Mouse (Mus musculus): Measurements from ENCODE around the gene Azin2. TPM values are rescaled to one million over a fixed set of nuclear protein-coding genes. Genes with fewer than 3 reads are reported as not detected.
A peak's percentile ranks its signal among the peaks of the same experiment; 100 is the strongest.

Gene Azin2
- polyA plus RNA-seq, 1 experiment from 2014 or later, result 20.3 TPM

DNA sequence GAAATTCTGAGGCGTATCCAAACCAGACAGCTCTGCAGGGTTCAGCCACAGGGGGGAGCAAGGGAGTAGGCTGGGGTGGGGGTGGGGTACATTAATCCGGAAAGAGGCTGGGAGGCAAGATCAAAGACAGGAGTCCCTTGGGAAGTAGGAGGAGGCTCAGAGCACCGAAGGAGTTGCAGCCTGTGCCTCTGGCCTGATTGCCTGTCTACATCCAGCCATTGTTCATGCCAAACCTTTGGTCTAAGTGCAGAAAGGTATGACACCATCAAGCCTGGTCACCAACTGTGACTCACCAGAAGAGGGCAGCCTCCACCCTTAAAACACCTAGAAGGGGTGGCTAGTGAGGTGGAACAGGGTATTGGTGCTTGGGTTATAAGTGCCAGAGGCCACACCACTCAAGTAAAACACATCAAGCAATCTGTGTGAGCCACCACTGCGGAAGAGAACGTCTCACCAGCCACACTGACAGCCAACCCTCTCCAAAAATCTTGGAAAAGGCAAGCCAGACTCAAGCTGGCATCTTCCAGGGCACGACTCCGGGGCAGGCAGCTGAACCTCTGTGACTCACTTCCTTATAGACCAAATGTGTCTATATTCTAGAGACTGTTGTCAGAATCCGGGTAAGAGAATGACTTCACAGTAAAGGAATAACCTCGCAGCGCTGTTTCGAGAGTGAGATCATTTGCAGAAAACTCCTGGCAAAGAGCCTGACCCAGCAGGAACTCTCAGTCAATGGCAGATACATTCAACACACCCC lies 4.9 kb downstream of the Azin2 start:
- ATAC-seq (replicated peaks; ENCODE audit: low FRiP score), result peak; percentile 33; the same call in 1 of the 2 replicates
- peak overlapping the region; percentile 43 for H3K27ac ChIP-seq

DNA sequence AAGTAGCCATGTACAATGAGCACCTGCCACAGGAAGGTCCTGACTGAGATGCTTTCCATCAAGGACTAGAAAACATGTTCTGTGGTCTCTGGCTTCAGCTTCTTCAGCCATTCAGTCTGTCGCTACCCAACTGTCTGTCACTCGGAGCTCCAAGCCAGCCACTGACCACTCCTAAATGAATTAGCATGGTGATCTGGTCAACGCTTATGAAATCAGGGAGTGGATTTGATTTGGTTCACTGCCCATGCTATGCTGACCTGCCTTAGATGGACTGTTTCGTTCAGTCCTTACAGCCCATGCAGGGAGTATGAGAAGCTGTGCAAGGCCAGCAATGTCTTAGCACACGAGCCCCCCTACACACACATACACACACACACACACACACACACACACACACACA lies 8.4 kb downstream of the Azin2 start:
- Histone ChIP-seq H3K4me3 (replicated peaks) (no peak overlapping the region), H3K9me3 (replicated peaks) (no peaks in the 10 kb centered on the region), H3K27ac (no peak overlapping the region), H3K4me1 (peaks cover 18% of the 10 kb centered on the region), H3K27me3 (no peaks in the 10 kb centered on the region), H3K4me2 (no peak overlapping the region), H3K9ac (no peak overlapping the region), H3K36me3 (no peaks in the 10 kb centered on the region)
- no peak for ATAC-seq (replicated peaks; ENCODE audit: low FRiP score)
- WGBS, result 83% methylated on average over 5 of the region's 5 CpGs

More for the DNA sequence above, 4.9 kb downstream of the Azin2 start:
- H3K4me2 ChIP-seq, result no peak overlapping the region
- no peak overlapping the region for H3K9ac ChIP-seq
- 0 out of 2 replicates have a peak, but pooled peaks cover 4% of the 10 kb centered on the region for H3K27me3 ChIP-seq
- H3K9me3 ChIP-seq (replicated peaks), result no peaks in the 10 kb centered on the region
- H3K36me3 ChIP-seq, result no peaks in the 10 kb centered on the region
- H3K4me1 ChIP-seq, result peaks cover 29% of the 10 kb centered on the region
- WGBS, result 48% methylated on average over 11 of the region's 11 CpGs
- no peak overlapping the region for H3K4me3 ChIP-seq (replicated peaks)

GRCm38 (mm10) chr4:128950461-128950860 lies 11.8 kb downstream of the Azin2 start:
- no peaks in the 10 kb centered on the region for H3K27me3 ChIP-seq
- H3K27ac ChIP-seq, result no peak overlapping the region
- peaks cover 9% of the 10 kb centered on the region for H3K4me1 ChIP-seq
- no peak overlapping the region for H3K4me3 ChIP-seq (replicated peaks)
- H3K4me2 ChIP-seq, result no peak overlapping the region
- WGBS, result 83% methylated on average over 5 of the region's 5 CpGs
- no peaks in the 10 kb centered on the region for H3K36me3 ChIP-seq
- ATAC-seq (replicated peaks; ENCODE audit: low FRiP score), result no peak
- no peak overlapping the region for H3K9ac ChIP-seq
- no peaks in the 10 kb centered on the region for H3K9me3 ChIP-seq (replicated peaks)

DNA sequence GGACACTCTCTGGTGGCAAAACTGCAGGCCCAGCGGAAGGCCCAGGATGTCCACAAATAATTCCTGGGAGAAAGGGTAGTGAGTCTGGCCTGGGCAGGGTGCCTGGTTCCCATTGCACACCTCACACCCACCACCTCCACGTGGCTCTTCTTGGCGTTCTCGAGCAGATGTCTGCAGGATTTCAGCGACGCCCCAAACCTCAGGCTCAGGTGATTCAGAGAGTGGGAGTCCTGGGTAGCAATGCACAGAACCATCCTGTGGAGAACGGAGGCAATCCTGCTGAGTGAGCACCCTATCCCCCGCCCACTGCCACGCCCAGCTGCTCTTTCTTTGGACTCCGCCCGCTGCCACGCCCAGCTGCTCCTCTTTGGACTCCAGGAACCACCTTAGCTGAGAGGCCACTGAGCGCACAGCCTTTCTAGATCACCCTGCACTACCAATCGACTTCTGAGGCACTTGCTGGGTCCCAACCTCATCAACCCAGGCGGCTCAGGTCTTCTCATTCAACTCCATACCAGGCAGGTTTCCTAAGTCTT lies 12.7 kb downstream of the Azin2 start:
- 0 out of 2 replicates have a peak, but pooled peaks have one; percentile 18 for ATAC-seq (replicated peaks; ENCODE audit: low FRiP score)
- 0 out of 2 replicates have a peak, but pooled peaks cover 2% of the 10 kb centered on the region for H3K36me3 ChIP-seq
- no peak overlapping the region for H3K4me3 ChIP-seq (replicated peaks)
- no peak overlapping the region for H3K9ac ChIP-seq
- peaks cover 9% of the 10 kb centered on the region for H3K4me1 ChIP-seq
- H3K9me3 ChIP-seq (replicated peaks), result no peaks in the 10 kb centered on the region
- H3K27me3 ChIP-seq, result no peaks in the 10 kb centered on the region
- H3K4me2 ChIP-seq, result no peak overlapping the region
- H3K27ac ChIP-seq, result no peak overlapping the region
- WGBS, result 33% methylated on average over 15 of the region's 15 CpGs

DNA sequence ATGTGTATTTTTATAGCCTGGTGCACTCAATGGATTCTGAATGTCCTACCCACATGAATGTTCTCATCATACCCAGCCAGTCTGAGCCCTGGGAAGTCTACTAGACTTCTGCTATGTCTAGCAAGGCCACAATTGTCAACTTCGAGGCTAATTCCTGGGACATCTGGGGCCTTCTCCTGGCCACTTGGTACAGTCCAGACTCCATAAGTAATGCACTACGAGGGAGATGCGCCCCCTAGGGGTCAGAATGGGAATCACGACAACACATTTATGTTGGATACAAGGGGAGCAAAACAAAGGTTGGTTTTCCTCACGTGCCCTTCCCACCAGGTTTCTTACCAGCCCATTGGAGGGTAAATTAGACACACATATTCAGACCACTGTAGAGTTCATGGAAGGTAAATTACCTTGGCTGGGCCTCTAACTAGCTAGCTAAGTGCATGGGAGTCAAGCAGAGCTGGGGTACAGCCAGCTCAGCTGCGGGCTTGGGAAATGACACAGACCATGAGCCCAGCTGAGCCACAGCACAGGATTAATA lies 14.0 kb downstream of the Azin2 start:
- 36% methylated on average over 6 of the region's 6 CpGs for WGBS
- H3K9ac ChIP-seq, result no peak overlapping the region
- H3K27ac ChIP-seq, result no peak overlapping the region
- no peak overlapping the region for H3K4me3 ChIP-seq (replicated peaks)
- H3K36me3 ChIP-seq, result 0 out of 2 replicates have a peak, but pooled peaks cover 3% of the 10 kb centered on the region
- ATAC-seq (replicated peaks; ENCODE audit: low FRiP score), result no peak
- H3K9me3 ChIP-seq (replicated peaks), result no peaks in the 10 kb centered on the region
- no peaks in the 10 kb centered on the region for H3K27me3 ChIP-seq
- no peak overlapping the region for H3K4me2 ChIP-seq
- peaks cover 9% of the 10 kb centered on the region for H3K4me1 ChIP-seq

GRCm38 (mm10) chr4:128947326-128947933 lies 14.8 kb downstream of the Azin2 start:
- Histone ChIP-seq H3K9ac (no peak overlapping the region), H3K4me2 (peak overlapping the region; percentile 38), H3K27ac (no peak overlapping the region), H3K4me1 (peaks cover 9% of the 10 kb centered on the region), H3K4me3 (replicated peaks) (no peak overlapping the region), H3K36me3 (0 out of 2 replicates have a peak, but pooled peaks cover 3% of the 10 kb centered on the region), H3K9me3 (replicated peaks) (no peaks in the 10 kb centered on the region), H3K27me3 (no peaks in the 10 kb centered on the region)
- ATAC-seq (replicated peaks; ENCODE audit: low FRiP score), result 0 out of 2 replicates have a peak, but pooled peaks have one; percentile 40
- WGBS, result 19% methylated on average over 18 of the region's 18 CpGs

GRCm38 (mm10) chr4:128946736-128947135 lies 15.5 kb downstream of the Azin2 start:
- no peaks in the 10 kb centered on the region for H3K27me3 ChIP-seq
- H3K36me3 ChIP-seq, result 0 out of 2 replicates have a peak, but pooled peaks cover 3% of the 10 kb centered on the region
- peaks cover 9% of the 10 kb centered on the region for H3K4me1 ChIP-seq
- H3K9me3 ChIP-seq (replicated peaks), result no peaks in the 10 kb centered on the region
- H3K9ac ChIP-seq, result no peak overlapping the region
- ATAC-seq (replicated peaks; ENCODE audit: low FRiP score), result no peak
- no peak overlapping the region for H3K27ac ChIP-seq
- WGBS, result 85% methylated on average over 9 of the region's 9 CpGs
- no peak overlapping the region for H3K4me2 ChIP-seq
- H3K4me3 ChIP-seq (replicated peaks), result no peak overlapping the region

GRCm38 (mm10) chr4:128942346-128942745 lies 19.9 kb downstream of the Azin2 start:
- Histone ChIP-seq H3K4me2 (no peak overlapping the region), H3K27me3 (no peaks in the 10 kb centered on the region), H3K4me1 (peaks cover 2% of the 10 kb centered on the region), H3K4me3 (replicated peaks) (no peak overlapping the region), H3K9me3 (replicated peaks) (no peaks in the 10 kb centered on the region), H3K9ac (no peak overlapping the region), H3K36me3 (0 out of 2 replicates have a peak, but pooled peaks cover 3% of the 10 kb centered on the region), H3K27ac (no peak overlapping the region)
- 69% methylated on average over 3 of the region's 3 CpGs for WGBS
- ATAC-seq (replicated peaks; ENCODE audit: low FRiP score), result no peak

GRCm38 (mm10) chr4:128935595-128935994 lies 26.6 kb downstream of the Azin2 start:
- no peaks in the 10 kb centered on the region for H3K4me1 ChIP-seq
- WGBS, result 70% methylated on average over 5 of the region's 5 CpGs

GRCm38 (mm10) chr4:128932783-128933182 lies 29.5 kb downstream of the Azin2 start:
- WGBS, result 49% methylated on average over 7 of the region's 7 CpGs
- no peaks in the 10 kb centered on the region for H3K36me3 ChIP-seq
- no peaks in the 10 kb centered on the region for H3K4me1 ChIP-seq
- H3K9ac ChIP-seq, result no peak overlapping the region
- H3K4me2 ChIP-seq, result no peak overlapping the region
- no peak overlapping the region for H3K27ac ChIP-seq
- ATAC-seq (replicated peaks; ENCODE audit: low FRiP score), result no peak
- no peak overlapping the region for H3K4me3 ChIP-seq (replicated peaks)
- no peaks in the 10 kb centered on the region for H3K27me3 ChIP-seq
- H3K9me3 ChIP-seq (replicated peaks), result no peaks in the 10 kb centered on the region

More at GRCm38 (mm10) chr4:128935595-128935994, 26.6 kb downstream of the Azin2 start:
- H3K4me3 ChIP-seq (replicated peaks), result no peak overlapping the region
- H3K27me3 ChIP-seq, result no peaks in the 10 kb centered on the region
- H3K4me2 ChIP-seq, result no peak overlapping the region
- H3K36me3 ChIP-seq, result no peaks in the 10 kb centered on the region
- no peaks in the 10 kb centered on the region for H3K9me3 ChIP-seq (replicated peaks)
- no peak for ATAC-seq (replicated peaks; ENCODE audit: low FRiP score)
- H3K9ac ChIP-seq, result no peak overlapping the region
- no peak overlapping the region for H3K27ac ChIP-seq

DNA sequence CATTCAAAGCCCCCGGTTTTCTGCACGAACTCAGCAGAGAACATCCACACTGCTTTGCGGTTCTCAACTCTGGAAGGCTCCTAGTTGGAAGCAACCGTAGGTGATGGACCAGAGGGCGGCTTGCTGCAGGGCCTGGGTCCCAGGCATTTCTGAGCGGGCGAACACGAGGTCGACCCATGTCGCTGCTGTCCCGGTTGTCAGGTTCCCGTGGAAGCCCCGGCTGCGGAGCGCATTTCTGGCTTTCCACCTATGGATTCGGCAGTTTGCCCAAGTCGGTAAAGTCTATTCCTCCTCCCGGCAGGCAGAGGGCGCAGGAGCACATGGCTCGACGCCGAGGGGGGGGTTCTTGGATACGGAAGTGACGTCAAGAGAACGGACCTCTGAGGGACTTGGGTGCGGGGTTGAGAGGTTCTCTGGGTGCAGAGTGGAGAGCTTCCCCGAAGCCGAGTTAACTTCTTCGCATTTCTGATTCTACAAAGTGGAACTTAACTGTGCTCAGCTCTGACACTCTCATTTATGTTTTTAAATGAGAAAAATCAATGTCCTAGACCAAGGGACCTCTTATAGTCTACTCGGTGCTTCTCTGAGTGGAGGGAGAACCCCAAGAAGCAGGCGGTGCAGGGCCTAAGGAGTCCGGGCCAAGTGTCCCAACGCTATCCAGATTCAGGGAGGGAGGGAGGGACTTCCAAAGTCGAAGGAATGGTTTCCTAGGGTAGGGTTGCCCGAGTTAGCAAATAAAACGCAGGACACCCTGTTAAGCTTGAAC lies 37.2 kb downstream of the Azin2 start:
- peak overlapping the region; percentile 49 for H3K9ac ChIP-seq
- ATAC-seq (replicated peaks; ENCODE audit: low FRiP score), result peak; percentile 70; the same call in 1 of the 2 replicates
- peaks cover 11% of the 10 kb centered on the region for H3K4me1 ChIP-seq
- 0 out of 2 replicates have a peak, but pooled peaks cover 6% of the 10 kb centered on the region for H3K27me3 ChIP-seq
- H3K36me3 ChIP-seq, result no peaks in the 10 kb centered on the region
- 0 out of 2 replicates have a peak overlapping the region, but pooled peaks have one; percentile 27 for H3K27ac ChIP-seq
- peak overlapping the region; percentile 42 for H3K4me3 ChIP-seq (replicated peaks)
- H3K4me2 ChIP-seq, result peak overlapping the region; percentile 80
- H3K9me3 ChIP-seq (replicated peaks), result no peaks in the 10 kb centered on the region
- WGBS, result 13% methylated on average over 36 of the region's 36 CpGs
